Mouse (Mus musculus) spleen, adult 18-20 months (tissue): ENCODE data around the gene Slc8a2.
A peak's percentile ranks its signal among the peaks of the same experiment; 100 is the strongest.

Experiments
- DNase-seq, 2 experiments: peaks; one replicate each; pipeline ENCODE4 v3.0.0; 2022; ENCODE audit warnings: mixed read lengths in 2 of 2

Slc8a2 gene

DNA sequence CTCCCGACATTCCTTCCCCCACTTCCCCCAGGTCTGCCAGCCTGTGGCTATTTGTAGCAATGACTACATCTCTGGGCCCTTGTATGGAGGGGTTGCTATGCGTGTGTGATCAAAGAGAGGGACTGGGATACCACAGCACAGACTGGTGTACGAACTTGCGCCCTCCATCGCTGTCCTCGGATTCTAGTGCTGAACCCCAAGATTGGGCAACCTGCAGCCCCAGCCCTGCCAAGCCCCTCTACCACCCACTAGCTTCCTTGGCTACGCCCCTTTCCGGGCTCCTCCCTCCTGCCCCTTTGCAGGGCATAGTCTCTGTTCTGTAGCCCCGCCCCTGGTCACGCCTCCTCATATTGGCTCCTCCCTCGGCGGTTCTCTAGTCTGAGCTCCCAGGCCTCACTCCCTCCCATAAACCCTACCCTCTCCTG, at the start of gene Slc8a2:
Slc8a2 (plus strand) TSS at position 406 of the 425 bp plus-strand sequence.
- peak; percentile 25 to 45 for DNase-seq

DNA sequence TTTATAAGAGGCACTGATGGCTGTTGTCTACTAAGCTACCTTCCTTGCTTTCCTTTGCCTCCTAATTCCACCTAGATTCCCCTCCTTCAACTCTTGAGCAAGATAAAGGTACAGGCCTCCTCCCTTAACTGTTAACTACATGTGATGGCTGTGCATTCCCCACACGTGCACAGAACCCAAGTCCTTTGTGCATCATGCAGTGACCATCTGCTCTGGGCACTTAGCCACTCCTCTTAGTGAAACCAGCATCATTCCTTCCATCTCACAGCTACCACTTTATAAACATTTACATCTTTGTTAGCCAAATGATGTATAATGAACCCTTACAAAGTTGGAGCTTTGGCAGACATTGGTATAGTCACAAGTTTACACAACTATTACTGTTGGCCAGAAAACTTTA, 49.7 kb upstream of the Slc8a2 start:
- no peak for DNase-seq

DNA sequence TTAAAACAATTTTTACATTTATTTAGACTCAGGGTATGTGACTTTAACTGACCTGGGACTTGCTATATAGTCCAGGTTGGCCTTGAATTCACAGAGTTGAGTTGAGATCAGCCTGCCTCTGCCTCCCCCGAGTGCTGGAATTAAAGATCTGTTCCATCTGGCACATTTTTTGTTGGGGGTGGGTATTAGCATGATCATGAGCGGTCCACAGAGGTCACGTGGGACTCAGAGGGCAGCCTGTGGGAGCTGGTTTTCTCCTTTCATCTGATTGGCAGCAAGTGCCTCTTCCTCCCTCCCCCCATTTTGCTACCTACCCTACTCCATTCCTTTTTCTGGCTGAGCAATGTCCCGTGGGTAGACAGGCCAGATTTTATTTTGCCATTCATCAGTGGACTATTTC, 49.0 kb upstream of the Slc8a2 start:
- DNase-seq: no peak

DNA sequence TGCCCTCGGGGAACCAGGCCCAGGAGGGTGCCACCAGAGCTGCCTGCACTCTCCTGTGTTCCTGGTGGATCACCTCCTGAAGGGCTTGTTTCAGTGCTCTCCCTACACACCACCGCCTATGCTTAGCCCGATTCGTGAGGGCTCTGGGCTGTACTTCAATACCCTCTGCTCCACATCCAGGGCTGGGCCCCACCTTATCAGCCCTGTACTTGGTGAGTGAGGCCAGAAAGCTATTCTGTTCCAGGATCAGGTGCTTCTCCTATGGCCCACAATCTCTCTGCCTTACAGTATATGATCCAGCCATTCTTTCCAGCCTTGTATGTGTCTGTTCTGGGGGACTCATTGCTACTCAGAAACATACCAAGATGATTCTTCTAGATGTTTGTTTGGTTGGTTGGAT, 46.3 kb upstream of the Slc8a2 start:
- DNase-seq: no peak

DNA sequence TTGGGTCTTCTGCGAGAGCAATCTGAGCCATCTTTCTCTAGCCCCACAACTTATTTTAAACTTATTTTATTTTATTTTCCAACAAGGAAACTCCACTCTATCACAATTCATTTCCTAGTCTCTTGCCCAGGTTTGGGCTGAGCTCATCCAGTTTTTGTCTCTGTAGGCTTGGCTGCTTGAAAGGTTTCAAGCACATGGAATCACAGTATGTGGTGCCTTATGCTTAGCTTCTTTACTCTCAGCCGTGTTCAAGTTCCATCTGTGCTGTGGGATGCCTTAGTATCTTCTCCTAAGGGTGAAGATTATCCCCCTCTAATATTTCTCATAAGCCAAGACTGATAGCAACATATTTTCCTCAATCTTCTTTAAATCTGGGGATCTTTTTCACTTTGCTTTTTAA, 42.0 kb upstream of the Slc8a2 start:
- no peak for DNase-seq

DNA sequence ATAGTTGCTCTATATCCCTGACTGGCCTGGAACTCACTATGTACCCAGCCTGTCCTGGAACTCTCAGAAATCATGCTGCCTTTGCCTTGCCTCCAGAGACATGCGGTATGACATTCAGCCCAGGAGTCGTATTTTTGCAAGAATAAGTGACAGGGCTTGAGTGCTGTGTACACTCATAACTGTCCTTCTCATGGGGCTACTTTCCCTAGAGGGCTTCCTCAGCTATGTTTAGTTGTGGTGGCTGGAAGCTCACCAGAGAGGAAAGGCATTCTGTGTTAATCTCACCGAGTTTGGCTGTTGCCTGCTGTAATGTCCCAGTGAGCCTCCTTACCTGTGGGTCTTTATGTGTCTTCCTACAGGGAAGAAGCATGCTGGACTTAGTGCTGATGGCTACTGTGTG, 35.0 kb upstream of the Slc8a2 start:
- DNase-seq: no peak

DNA sequence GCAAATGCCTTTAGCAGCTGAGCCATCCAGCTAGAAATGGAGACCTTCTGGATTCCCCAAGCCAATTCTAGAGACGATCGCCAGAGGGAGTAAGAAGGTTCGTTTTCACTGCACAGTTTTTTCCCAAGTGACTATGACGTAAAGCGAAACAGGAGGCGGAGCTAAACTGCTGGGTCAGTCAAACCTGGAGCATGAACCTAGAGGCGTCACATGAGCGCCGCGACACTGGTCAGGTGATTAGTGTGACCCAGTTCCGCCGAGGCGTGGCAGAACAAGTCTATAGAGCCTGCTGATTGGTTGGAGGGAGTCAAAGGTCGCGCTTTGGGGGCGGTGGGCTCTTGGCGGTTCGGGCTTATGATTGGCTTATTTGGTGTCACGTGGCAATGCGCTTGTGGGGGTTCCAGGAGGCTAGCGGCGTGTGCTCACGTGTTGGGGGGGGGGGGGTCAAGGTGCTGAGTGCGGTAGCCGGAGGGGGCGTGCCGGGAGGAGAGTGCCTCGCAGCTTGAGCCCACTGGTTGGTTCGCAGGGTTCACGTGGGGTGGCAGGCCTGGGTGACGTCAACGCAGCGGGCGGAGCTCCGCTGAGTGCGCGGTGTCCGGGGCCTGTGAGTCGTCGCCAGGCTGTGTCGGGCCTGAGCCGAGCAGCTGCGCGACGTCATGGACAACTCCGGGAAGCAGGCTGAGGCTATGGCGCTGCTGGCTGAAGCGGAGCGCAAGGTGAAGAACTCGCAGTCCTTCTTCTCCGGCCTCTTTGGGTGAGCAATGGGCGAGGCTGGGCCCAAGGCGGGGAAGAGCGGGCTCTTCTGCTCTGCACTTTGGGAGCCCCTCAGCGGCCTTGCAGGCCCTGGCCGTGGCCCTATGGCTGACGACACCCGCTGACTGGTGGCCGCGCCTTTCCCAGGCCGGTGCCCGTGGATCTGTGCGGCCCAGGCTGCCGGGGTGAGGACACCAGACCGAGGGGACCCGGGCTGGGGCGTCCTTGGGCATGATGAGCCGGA, 31.3 kb upstream of the Slc8a2 start, which contains the start of gene Napa:
Napa (plus strand) TSS at position 438 of the 997 bp plus-strand sequence.
- DNase-seq: peak; percentile 94 to 97

DNA sequence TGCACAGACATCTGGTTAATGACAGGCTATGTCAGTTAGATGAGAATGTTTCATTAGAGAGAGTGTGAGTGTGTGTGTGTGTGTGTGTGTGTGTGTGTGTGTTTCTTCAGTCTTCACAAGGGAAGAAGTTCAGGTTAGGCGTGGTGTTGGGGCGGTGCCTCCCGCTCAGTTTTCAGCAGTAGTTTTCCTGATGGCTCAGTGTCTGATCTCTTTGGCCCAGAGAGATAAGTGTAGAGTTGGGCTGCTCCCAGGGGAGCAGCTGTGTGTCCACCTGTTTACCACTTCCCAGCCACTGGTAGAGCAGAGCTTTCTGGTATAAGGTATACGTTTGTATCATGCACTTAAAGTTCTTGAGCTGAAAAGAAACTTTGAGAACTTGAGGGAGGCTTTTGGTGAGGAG, 29.7 kb upstream of the Slc8a2 start:
- DNase-seq: no peak

DNA sequence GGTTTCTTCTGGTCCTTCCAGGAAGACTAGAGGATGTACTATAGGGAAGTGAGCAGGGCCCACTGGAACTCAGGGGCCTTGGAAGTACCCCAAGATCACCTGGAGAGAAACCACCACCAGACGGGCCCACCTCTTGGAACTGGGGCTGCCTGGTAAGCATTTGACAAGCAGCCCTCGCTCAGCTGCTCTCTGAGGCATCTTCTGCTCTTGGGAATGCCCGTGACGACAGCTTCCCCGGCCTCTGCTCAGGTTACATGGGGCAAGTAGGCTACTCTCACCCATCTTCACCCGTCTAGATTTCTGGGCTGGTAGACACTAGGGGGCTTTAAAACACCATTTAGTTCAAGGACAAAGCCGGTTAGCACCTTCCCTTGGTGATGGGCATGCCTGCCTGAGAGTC, 28.5 kb upstream of the Slc8a2 start:
- no peak for DNase-seq

DNA sequence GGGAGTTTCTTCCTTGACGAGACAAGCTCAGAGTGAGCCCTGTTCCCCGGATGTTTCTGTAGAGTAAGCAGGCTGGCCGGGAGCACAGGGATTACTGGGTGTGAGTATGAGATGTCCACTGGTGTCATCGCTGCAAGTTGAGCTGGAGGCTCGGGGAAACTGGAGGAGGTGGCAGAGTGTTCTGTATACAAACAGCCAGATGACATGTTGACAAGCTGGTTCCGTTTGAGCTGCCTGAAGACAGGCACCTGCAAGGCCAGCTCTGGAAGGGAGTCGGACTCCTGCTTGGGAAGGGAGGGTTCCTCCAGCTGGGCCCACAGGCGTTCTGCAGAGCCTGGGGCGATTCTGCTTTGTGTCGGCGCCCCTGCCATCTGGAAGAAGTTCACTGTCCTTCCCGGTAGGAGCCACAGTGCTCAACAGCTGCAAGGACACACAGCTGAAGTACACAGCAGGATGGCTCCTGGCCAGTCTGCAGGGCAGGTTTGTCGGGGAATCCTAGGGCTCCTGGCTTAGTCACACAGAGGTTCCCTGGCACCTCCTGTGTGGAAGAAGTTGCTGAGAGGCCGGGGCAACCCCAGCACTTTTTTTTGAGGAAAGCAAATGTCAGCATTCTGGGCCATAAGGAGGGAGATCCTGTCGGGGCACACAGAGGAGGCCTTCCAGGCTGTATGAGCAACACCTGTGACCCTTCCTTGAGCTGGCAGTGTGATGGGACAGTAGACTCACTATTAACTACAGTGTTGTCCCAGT, 27.7 kb upstream of the Slc8a2 start:
- no peak for DNase-seq

DNA sequence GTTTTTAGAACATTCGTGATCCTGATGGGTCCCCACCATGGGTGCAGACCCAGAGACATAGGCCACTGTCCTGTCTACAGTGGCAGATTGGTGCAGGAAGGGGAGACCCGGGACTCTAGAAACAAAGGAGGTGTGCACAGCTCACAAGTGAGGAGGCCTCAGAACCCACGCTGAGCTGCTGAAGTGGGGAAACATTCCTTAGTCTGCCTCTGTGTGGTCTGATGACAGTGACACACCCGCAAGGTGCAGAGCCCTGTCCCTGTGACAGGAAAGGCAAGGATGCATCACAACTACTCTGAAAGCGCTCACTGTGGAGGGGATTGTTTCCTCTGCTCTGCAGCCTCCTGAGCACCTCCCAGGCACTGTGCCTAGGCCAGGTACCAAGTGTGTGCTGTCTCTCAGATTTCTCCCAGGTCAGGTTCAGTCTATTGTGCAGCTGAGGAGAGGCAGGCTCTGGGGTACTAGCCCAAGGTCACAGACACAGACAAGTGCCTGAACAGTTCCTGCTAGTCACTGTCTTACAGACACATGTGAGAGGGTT, 26.9 kb upstream of the Slc8a2 start:
- no peak for DNase-seq

DNA sequence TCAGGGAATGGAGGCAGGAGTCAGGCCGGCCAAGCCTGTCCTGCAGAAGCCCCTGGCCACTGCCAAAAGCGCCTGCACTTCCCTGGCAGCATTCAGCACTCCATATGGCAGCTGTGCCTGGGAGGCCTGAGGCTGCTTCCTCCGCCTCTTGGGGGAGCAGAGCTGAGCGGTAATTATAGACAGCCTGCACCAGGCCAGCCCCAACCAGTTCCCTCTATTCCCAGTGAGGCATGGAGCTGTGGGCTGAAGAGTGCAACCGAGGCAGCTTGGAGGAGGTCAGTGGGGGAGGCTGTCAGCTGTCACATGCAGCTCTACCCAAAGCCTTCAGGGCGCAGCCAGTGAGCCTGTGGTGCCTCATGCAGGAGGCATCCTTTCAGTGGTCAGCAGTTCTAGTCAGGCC, 25.9 kb upstream of the Slc8a2 start:
- no peak for DNase-seq

DNA sequence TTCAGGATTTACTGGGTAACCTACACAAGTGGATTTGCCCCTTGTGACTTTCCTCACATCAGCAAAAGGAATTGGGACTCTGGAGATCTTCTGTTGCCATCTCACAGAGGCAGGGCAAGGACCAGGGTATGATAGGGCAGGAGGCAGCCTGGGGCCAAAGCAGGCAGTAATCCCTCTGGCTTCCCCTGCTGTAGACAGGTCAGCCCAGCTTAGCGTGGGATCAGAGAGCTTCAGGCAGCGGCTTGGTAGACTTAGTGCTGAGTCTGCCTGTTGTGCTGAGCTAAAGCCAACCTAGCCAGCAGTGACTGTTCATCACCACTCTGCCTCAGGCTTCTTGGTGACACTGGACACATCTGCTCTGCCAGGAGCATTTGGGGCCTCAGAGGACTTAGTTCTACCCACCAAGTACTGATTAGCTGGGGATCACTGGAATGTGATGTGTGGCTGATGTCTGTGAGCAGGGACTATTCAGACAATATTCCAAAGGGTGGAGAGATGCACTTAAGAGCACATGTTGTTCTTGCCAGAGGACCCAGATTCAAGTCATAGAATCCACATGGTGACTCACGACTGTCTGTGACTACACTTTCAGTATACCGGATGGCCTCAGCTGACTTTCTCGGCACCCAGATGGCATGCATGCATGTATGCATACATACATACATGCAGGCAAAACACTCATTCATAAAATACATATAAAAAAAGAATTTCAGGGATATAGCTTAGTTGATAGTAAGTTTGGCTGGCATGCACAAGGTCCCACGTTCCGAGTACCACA, 24.8 kb upstream of the Slc8a2 start:
- no peak for DNase-seq

DNA sequence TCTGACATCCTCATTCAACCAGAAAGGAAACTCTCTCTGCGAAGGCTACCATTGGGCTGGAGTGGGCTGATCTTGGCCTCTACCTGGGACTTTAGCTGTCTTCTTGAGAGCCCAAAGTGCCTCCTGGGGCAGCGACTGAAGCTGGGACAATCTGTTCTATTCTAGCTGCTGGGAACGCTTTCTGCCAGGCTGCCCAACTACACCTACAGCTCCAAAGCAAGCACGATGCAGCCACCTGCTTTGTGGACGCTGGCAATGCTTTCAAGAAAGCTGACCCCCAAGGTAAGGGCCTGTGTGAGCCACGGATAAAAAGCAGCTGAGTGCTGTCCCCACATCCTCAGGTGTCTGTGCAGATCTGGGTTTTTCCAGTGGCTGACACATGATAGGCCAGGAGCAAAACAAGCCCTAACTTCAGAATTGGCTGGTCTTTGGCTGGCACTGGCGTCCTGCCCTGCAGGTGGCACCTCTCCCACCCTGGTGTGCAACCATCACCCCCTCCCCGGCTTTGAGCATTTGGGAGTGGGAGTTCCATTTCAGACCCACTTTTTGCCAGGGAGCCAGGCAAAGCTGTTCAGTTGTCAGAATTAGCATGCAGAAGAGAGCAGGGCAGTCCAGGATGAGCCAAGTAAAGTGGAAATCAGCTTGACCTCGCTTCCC, 20.6 kb upstream of the Slc8a2 start:
- DNase-seq: no peak

DNA sequence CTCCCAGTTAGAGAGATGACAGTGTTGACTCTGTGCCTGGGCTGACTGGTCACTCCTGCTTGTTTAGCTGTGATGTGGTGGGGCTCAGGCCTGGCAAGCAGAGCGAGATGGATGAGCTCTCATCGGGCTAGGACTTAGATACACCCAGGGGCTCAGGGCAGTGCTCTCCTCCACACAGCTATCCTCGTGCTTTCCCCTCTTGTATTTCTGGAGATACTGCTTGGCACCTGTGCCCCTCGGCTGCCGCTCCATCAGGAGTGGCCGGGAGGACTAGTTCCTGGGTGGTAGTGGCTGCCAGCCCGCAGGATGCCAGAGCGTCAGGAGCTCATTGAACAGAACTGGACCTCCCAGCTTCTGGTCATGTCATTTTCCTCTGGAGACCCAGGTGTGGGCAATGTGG, 19.5 kb upstream of the Slc8a2 start:
- no peak for DNase-seq

DNA sequence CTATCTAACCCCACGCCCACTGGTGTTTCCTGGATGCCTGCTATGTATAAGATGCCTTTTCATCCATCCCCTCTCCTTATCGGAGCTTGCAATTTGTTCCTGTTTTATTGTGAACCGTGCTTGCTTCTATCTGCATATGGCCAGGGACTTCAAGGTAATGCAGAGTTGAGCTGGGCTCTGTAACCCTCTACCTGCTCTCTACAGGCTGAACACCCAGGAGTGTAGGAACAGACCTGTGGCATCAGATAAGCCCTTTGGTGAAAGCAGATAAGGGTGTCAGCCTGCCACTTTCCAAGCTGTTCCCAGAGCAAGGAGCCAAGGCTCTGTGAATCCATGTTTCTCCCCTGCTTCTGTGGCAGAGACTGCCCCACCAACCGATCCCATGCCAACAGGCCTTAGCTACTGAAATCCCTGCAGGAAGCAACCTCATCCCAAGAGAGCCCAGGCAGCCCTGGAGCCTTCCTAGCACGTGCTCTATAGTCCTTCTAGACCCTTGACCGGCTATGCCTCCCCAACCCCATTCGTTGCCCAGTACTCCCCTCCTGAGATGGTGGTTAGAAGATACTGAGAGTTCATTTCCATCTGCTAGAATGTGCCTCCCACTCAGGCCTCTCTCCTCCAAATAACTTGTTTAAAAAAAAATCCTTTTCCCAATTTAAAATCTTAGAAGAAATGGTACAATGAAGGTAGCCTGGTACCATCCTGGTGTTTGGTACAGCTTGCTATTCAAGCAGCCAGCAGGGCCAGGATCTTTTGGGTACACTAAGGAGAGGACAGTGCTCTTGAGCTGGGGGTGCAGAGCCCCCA, 18.1 kb upstream of the Slc8a2 start:
- no peak for DNase-seq

DNA sequence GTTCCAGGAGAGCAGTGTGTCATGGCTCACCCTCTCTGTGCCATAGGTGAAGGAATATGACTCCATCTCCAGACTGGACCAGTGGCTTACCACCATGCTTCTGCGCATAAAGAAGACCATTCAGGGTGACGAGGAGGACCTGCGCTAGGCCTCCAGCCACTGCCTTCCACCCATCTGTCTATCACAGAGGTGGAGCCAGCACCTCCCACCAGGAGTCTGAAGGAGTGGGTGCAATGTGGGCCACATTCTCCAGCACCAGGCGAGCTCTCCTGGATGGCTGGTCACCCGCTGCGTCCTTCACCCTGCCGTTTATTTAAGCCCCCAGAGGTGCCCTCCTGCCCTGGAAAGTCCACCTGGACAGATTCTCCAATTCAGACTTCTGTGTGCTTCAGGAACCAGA, 13.2 kb upstream of the Slc8a2 start:
- DNase-seq: no peak

DNA sequence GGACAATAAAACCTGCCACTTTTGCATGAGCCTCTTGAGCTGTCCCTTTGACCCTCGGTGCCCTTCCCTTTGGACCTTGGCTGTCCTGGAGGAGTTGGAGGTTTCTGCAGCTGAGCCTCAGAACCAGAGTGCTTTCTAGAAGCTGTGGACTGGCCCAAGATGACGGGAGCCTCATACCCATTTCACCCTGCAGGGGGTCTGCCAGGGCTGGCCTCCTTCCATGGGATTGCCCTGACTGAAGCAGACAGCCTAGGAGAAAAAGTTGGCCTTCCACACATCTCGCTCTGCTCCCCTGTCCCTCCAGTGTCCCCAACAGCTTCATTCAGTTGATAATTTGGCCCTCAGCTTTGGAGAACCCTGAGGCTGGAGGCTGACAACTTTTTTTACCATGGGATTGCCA, 12.5 kb upstream of the Slc8a2 start:
- no peak for DNase-seq

DNA sequence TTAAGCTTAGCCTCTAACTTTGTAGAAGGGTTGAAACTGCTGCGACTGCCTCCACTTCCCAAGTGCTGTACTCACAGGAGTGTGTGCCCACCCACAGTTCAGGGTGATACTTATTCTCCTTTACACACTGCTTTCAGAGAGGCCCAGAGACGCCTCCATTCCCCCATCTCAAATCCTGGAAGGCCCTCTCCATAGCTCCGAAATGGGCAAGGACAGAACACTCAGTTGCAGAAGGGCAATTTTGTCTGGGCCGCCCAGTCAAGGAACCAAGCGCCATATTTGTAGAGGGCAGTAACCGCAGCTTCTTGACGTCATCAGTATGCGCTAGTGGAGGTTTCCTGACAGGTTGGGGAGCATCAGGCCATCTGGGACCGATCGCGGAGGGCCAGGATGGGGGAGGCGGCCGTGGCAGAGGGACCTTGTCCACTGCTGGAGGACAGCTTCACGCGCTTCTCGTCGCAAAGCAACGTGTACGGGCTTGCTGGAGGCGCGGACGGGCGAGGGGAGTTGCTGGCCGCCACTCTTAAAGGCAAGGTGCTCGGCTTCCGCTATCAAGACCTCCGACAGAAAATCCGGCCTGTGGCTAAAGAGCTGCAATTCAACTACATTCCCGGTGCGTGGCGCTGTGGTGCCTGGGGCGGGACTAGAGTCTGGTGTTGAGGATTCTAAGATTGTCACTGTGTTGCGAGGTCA, 9.9 kb upstream of the Slc8a2 start, which contains the start of gene Kptn:
Kptn (plus strand) TSS at position 327 of the 693 bp plus-strand sequence.
- DNase-seq: peak; percentile 75 to 86

DNA sequence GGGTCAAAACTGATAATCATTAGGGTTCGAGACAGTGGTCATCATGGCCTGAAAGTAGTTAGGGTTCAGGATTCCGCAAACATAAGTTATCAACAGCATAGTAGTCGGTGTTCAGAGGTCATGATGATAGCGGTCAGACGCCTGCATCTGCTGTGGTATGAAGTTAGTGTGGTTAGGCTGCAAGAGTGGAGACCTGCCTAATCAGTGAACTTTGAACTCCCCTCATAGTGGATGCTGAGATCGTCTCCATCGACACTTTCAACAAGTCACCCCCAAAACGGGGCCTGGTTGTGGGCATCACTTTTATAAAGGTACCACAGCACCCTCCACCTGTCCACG, 9.4 kb upstream of the Slc8a2 start:
- no peak for DNase-seq

DNA sequence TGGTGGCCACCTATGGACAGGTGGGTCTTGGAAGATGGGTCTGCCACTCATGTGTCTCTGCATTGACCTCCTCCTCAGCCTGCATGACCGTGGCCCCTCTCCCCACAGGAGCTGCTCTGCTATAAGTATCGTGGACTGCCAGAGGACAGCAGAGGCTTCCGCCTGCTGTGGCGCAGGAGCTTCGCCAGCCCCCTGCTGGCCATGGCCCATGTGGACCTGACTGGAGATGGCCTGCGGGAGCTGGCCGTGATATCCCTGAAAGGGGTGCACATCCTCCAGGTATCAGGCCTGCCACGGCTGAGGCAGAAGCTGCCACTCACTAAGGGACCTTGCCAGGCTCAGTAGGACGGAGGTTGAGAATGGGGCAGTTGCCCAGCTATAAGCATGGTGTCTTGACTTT, 3.8 kb upstream of the Slc8a2 start:
- DNase-seq: no peak
